Mouse (Mus musculus): ENCODE results near the gene Tdrd1. TPM values are rescaled to one million over a fixed set of nuclear protein-coding genes. Genes with fewer than 3 reads are reported as not detected.
A peak's percentile ranks its signal among the peaks of the same experiment; 100 is the strongest.
"Not testable (repeated sequence)": the region's sequence is repeated elsewhere in the genome, so short reads cannot be mapped to it uniquely, and the experiment has no call there.

Gene Tdrd1
- not detected for total RNA-seq (2021)

DNA sequence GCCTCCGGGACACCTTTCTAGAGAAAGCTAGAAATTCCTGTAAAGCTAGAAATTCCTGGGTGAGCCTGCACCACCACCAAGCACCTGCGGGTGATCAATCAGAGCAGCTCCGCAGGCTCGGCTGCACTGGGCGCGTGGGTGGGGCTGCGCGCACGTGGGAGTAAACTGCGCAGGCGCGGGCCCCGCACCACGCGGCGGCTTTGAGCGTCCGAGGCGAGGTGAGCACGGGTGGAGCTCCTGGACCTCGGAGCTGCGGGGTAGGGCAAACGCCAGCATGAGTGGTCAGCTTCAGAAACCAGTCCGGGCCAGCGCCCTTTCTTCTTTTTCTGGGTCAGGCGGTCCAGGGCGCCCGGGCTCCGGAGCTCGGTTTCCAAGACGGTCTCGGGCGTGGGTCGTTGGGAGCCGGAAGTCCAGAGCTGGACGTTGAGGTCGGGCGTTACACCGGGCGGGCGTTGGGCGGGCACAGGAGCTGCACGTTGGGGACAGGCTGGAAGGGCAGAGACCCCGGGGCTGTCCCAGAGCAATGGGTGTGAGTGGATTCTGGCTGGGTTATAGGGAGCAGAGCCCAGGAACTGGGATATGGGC lies at the start of gene Tdrd1:
TSS of gene Tdrd1 (plus strand) at position 163 of the 585 bp plus-strand sequence.
- DNase-seq, result no peak
- intact Hi-C loops (cut with DNase I), result no loop called here

- peak; percentile 44 to 49 for DNase-seq
- intact Hi-C loops (cut with DNase I), result loop anchor here (1.0 to 10.0 kb wide), 3 partner anchors 102 to 355 kb away; no protein-coding TSS in a partner anchor
Observed at GRCm38 (mm10) chr19:56776719-56777382, 49.2 kb upstream of the Tdrd1 start.

DNA sequence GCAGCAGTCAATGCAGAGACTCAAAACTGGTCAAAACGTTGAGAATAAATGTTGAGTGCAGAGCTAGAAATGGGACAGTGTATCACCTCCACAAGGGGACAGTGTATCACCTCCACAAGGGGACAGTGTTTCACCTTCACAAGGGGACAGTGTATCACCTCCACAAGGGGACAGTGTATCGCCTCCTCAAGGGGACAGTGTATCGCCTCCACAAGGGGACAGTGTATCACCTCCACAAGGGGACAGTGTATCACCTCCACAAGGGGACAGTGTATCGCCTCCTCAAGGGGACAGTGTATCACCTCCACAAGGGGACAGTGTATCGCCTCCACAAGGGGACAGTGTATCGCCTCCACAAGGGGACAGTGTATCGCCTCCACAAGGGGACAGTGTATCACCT lies 47.5 kb upstream of the Tdrd1 start:
- not testable (repeated sequence) for DNase-seq
- intact Hi-C loops (cut with DNase I), result loop anchor here (10.0 kb wide), 1 partner anchor 104 kb away; no protein-coding TSS in a partner anchor

- no peak for DNase-seq
- intact Hi-C loops (cut with DNase I), result no loop called here
Observed at GRCm38 (mm10) chr19:56787911-56788310, 38.1 kb upstream of the Tdrd1 start.

DNA sequence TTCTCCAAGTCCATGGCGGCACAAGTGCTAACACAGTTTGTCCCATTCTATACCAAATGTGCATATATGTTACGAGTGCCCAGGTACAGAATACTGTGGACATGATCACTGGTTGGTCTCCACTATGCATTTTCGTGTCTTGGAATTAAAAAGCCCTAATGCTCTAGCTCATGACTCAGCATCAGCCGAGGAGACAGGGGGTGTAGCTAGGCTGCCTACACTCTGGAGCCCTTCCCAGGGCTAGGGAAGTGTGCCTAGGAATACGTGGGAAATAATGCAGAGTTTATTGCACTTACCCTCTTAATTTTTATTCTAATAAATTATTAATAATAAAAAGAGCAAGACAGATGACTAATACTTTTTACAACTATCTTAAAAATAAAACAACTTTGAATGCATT lies 37.1 kb upstream of the Tdrd1 start:
- intact Hi-C loops (cut with DNase I), result no loop called here
- no peak for DNase-seq

GRCm38 (mm10) chr19:56797376-56797775 lies 28.6 kb upstream of the Tdrd1 start:
- intact Hi-C loops (cut with DNase I), result no loop called here
- DNase-seq, result no peak

GRCm38 (mm10) chr19:56800226-56800625 lies 25.8 kb upstream of the Tdrd1 start:
- no peak for DNase-seq
- intact Hi-C loops (cut with DNase I), result no loop called here

- intact Hi-C loops (cut with DNase I), result no loop called here
- DNase-seq, result no peak
Observed at GRCm38 (mm10) chr19:56800930-56801655, 24.9 kb upstream of the Tdrd1 start.

DNA sequence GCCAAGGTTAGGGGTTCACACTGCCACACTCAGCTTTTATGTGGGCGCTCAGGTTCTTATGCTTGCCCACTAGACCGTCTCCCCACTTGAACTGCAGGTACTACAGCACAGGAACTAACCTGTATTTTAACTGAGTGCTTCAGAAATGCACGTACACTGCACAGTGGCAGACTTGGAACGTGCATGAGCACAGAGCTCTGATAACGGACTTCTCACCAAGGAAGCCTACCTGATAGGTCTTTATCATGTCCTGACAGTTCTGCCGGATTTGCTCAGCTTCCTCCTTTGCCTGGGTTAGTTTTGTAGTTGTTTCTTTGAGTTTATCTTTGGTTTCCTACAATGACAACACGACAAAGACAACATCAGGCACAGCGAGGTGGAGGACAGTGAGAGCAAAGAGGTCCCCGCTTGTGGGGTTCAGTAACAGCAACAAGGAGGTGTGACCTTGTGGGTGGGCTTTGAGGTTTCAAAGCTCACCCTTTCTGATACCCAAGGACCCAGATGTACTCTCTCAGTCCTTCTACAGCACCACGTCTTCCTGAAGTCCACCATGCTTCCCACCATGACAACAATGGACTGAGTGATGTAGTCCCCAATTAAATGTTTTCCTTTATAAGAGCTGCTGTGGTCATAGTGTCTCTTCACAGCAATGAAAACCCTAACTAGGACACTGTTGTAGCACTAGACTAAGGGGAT lies 24.2 kb upstream of the Tdrd1 start:
- intact Hi-C loops (cut with DNase I), result no loop called here
- peak in 1 of 2 experiments; percentile 11 for DNase-seq

DNA sequence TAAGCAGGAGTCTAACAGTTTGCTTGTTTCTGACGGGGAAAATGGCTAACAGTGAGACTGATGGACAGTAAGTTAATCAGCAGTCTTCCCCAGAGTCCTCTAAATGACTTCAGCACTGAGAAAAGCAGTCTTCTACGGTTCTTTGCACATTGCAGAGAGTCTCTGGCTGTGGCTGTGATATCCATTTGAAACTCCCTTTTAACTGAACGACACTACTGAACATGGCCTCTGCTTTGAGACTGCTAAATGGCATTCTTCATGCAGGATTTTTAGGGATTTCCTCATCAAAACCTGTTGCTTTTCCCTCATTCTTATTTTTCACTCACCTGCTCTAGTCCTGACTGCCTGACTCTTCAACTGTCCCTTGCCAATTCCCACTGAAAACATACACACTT lies 23.7 kb upstream of the Tdrd1 start:
- intact Hi-C loops (cut with DNase I), result no loop called here
- no peak for DNase-seq

DNA sequence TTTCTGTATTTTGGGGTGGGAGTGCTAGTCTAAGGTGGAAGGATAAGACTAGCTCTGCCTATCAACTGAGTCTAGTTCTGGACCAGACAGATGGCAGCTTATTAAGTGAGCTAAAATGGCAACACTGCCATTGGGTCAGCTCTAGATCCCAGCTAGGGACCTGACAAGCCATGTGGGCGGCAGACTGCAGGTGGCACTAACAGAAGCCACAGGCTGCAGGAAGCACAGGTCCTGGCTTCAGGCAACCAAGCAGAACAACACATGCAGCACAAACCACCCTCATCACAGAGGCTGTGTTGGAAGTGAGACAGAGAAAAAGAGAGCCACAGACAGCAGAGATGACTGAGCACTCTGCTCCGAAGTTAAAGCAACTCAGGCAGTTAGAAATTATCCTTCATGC lies 20.6 kb upstream of the Tdrd1 start:
- intact Hi-C loops (cut with DNase I), result no loop called here
- no peak for DNase-seq

DNA sequence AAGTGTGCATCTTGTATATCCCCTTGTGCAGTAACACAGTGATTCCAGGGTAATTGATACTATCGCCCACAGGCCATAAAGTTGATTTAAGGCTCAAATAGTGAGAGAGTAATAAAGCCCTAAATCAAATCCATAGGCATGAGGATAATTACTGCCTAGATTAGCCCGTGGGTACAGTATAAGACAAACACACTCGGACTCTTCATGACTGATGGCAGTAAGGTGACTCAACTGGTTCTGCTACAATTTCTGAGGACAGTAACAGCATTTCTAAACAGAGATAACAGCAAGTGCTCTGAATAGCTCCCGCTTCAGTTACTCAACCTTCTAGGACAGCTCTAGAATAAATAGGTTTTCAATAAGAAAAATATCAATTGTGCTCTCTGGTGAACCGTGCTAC lies 18.9 kb upstream of the Tdrd1 start:
- DNase-seq, result no peak
- intact Hi-C loops (cut with DNase I), result no loop called here

GRCm38 (mm10) chr19:56808771-56809170 lies 17.2 kb upstream of the Tdrd1 start:
- DNase-seq, result no peak
- intact Hi-C loops (cut with DNase I), result no loop called here

DNA sequence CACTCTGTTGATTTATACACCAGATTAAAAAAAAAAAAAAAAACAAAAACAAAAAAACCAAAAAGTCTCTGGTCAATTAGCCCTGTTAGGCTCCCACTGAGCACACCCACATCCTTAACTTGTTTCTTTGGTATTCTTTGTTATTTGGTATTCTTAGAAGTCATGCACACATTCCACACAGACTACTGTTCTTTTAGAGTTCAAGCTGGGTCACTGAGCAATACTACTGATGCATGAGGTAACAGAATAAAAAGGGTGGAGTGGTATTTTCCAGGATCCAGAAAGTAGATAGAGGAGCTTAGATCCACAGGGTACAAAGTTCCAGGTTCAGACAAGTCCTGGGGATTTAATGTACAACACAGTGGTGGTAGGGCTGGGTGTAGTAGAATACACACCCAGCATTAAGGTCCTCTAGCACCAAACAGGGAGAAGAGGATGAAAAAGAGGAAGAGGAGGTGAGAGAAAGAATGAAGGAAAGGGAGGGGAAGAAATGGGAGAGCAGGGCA lies 15.3 kb upstream of the Tdrd1 start:
- no peak for DNase-seq
- intact Hi-C loops (cut with DNase I), result loop anchor here (2.0 to 5.0 kb wide), 3 partner anchors 97 to 388 kb away; no protein-coding TSS in a partner anchor

- intact Hi-C loops (cut with DNase I), result loop anchor here (2.0 to 5.0 kb wide), 3 partner anchors 96 to 389 kb away; no protein-coding TSS in a partner anchor
- DNase-seq, result peak; percentile 70 to 73
Observed at GRCm38 (mm10) chr19:56811590-56811989, 14.4 kb upstream of the Tdrd1 start.

- intact Hi-C loops (cut with DNase I), result loop anchor here (5.0 kb wide), 2 partner anchors 94 to 391 kb away; no protein-coding TSS in a partner anchor
- DNase-seq, result no peak
Observed at GRCm38 (mm10) chr19:56813360-56813759, 12.6 kb upstream of the Tdrd1 start.

- intact Hi-C loops (cut with DNase I), result no loop called here
- DNase-seq, result peak; percentile 38 to 47
Observed at GRCm38 (mm10) chr19:56817851-56818526, 8.0 kb upstream of the Tdrd1 start.

DNA sequence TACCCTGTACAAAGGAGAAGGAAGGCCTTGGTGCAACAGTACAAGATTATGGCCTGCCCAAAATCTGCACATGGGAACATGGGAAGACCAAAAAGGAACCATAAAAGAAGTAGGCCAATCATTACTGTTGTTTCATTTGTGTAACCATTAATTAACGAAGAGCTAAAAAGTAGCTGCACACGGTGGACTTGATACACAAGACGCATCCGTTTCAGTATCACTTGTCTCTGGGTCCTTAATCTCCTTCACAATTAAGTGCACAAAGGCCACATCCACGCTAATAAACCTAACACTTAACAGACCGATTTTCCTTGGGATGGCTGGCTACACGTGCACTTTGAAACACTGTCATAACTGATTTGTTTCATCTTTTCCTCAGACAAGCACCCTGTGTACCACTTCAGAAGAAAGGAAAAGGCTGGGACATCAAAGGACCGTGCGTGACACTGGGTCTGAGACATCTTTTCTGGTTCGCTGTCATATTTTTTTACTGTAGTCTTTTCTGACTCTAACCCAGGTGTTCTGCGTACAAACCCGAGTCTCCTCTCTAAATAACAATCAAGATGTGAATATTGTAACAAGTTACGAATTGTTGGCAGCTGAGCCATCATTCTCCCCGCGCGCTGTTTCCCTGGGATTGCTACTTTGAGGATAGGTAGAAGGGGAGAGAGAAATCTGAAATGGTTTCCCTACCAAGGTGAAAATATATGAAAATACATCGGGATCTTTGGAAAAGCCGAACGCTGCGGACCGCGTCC lies 4.8 kb upstream of the Tdrd1 start:
- intact Hi-C loops (cut with DNase I), result loop anchor here (5.0 kb wide), 1 partner anchor 201 kb away; no protein-coding TSS in a partner anchor

GRCm38 (mm10) chr19:56821798-56822447 lies 4.1 kb upstream of the Tdrd1 start, which contains the start of gene Ccdc186:
TSS of gene Ccdc186 (minus strand) at chr19:56822190.
- intact Hi-C loops (cut with DNase I), result loop anchor here (5.0 kb wide), 1 partner anchor 200 kb away; no protein-coding TSS in a partner anchor
- peak; percentile 96 to 98 for DNase-seq

More for the DNA sequence above, 4.8 kb upstream of the Tdrd1 start:
- no peak for DNase-seq

All from heart, postnatal 36 days (tissue).